Mouse (Mus musculus) cerebellum, adult 11-12 months (tissue): Measurements from ENCODE around the gene Syde2.
"Not testable (repeated sequence)": the region's sequence is repeated elsewhere in the genome, so short reads cannot be mapped to it uniquely, and the experiment has no call there.

Source experiments
- DNase-seq: peaks from one replicate; pipeline ENCODE4 v3.0.0; 2022

Gene Syde2

DNA sequence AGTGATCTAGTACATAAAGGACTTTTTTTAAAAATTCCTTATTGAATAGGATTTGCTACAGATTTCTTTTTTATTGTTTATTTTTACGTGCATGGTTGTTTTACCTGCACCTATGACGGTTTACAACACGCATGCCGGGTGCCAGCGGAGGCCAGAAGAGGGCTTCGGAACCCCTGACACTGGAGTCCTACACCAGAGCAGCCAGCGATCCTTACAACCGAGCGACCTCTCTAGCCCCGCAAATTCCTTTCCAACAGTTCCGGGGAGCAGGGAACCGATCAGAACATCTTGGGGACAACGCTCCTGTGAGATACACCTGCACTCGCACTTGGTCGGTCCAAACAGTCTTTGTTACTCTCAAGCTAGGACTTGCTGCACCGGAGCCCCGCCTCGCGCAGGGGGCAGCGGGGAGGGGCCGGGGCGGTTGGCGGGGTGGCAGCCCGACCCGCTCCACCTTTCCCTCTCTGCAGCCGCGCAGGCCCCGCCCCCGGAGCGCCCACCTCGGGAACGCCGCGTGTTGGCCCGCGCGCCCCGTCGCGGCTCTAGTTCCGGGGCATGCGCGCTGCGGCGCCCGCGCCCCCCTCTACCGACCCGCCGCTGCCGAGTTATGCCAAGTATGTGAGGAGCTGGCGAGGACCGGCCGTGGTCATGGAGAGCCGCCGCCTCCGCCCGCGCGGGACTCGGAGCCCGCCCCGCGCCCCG lies at the start of gene Syde2:
Gene Syde2, plus strand, starts transcription at position 603 of the 702 bp plus-strand sequence.
- DNase-seq, result peak; percentile 18

DNA sequence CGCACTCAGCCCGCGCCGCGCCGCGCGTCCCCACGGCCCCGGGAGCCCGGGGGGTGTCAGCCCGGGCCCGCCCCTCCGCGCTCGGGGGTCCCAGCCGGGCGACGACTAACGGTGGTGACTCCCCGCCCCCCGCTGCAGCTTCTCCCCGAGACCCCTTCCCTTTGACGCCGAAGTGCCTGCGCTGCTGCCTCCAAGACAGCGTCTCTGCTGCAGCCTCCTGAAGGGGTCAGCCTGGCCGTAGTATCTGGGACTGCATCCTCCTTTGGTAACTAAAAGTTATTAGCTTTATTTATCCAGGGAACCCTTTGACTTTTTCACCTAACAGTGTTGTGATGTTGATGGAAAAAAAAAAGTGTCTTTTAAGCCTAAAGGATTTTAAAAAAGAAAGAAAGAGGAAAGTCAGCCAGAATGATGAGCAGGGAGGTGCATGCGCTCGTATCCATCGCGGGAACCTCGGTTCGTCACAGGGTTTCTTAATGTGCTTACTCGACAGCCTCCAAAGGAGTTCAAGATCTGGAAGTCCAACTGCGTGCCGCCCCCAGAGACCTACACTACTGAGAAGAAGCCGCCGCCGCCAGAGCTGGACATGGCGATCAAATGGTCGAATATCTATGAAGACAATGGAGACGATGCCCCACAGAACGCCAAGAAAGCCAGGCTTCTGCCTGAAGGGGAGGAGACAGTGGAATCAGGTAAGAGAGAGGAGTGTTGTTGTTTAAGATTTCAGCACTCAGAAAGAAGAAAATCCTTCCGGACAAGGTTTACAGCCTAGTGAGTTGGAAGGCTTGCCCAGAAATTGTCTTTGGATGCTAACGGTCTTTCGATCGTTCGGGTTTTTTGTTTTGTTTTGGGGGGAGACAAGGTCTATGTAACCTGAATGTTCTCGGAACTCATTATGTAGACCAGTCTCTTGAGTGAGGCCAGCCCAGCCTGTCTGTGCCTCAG lies 49.0 kb upstream of the Syde2 start:
- DNase-seq, result peak; percentile 49

DNA sequence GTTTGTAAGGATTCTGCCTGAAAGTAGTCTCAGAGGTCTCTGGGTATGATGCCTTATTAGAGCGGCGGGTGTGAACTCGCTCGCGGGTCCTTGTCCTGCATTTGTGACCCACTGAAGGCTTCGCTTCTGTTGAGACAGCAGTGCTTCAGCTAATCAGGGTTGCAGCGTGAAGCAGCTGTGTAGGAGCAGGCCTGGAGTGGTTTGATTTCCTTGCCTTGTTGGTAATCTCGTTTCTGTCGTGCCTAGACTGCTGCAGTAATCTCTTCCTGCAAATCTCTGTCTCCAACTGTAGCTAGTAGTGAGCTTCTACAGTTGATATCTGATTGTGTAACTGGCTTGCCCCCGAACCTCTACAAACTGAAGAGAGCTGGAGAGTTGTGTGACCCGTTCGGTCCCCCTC lies 48.3 kb upstream of the Syde2 start:
- no peak for DNase-seq

DNA sequence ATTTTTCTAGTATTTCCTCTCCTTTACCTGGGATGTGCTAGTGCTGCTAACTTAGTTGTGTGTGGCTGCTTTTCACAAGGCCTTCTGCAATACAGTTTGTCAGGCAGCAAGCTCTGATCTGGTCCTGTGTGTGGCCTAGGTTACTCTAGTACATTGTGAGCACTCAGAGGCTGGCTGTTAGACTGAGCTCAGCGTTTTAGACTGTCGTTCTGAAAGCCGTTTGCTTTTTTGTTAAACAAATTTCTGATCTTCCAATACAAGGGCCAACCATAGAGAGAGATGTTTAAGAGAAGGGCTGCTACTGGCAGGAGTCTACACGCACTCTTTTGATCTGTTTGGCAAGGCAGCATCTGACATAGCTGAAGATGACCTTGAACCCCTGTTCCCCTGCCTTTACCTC lies 47.7 kb upstream of the Syde2 start:
- DNase-seq, result no peak

DNA sequence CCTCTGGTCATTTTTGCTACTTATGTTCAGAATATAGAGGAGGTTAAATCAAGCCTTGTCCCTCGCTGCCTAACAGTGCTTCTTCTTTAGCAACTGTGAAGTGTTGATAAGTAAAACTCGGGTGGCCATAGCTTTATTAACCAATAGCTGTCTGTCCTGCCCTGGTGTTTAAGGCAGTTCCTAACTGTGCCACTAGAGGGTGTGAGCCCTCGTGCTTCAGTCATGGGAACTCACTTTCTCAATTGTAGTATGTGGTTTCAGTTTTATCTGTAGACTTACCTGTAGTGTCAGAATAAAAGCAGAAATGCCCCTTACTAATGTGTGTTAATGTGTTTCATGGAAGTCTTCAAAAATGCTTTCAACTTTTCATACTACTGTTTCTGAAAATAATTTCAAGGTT lies 45.7 kb upstream of the Syde2 start:
- peak; percentile 25 for DNase-seq

DNA sequence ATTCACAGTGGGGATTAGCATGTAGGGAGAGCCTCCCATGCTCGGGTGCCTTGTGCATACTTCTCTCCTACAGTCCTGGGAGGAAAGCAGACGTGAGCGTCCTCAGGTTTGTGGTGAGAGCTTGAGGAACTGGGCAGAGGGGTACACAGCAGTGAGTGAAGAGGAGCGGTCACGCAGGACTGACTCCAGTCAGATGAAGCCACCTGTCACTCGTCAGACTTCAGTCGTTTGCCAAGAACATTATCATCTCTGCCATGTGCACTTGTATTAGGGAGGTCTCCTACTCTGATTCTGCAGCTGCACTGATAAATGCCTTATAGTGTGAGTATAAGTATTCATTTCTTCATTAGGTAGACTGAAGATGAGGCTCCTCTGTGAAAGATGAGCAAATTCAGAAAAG lies 43.3 kb upstream of the Syde2 start:
- no peak for DNase-seq

DNA sequence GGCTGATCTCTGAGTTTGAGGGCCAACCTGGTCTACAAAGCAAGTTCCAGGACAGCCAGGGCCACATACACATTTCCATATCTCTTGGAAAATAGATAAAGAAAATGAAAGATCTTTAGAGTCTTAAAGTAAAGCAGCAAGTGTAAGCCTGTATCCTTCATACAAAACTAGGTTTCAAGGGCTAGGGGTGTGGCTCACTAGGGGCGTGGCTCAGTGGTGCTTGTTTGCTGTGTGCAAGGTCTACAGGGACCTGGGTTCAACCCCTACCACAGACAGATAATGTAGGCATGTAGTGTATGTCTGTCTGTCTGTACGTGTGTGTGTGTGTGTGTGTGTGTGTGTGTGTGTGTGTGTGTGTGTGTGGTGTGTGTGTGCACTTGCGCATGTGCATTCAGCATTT lies 41.8 kb upstream of the Syde2 start:
- no peak for DNase-seq

DNA sequence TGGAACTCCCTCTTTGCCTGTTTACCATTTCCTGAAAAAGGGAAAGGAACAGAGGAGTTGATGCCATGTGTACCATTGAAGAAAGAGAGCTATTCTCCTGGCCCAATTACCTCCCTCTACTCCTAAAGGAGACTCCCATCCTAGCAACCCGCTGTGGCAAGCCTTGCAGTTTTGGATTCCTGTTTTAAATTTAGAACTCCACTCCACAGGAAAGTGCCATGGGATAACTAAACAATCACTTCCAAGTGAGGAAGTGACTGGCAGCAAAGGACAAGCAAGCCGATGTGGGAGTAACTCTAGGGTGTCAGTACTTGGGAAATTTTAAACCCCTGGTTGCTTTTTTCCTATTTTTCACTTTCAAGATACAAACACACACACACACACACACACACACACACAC lies 41.0 kb upstream of the Syde2 start:
- no peak for DNase-seq

DNA sequence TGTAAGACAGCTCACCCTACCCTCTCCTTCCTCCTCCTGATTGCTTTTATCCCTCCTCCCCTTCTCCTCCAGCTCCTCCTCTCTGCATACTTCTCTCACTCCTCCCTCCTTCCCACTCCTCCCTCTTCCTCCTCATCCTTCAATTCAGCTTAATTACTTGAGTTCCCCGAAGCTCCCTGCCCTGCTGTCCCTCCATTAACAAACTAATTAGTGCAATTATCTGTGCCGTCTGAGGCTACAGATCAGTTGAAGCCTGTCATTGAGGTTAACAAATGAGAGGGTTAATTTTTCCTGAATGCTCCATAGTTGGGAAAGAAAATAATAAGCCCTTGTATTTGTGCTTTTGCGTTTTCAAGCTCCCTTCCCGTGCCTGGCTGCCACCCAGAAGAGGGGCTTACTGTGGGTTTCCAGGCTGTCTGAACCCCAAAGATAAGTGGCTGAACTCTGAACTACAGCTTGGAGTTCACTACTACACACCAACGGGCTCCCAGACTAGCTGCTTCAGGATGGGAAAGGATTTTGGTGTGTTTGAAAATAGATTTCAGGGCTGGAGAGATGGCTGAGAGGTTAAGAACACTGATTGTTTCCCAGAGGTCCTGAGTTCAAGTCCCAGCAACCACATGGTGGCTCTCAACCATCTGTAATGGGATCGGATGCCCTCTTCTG lies 40.0 kb upstream of the Syde2 start:
- DNase-seq, result no peak

DNA sequence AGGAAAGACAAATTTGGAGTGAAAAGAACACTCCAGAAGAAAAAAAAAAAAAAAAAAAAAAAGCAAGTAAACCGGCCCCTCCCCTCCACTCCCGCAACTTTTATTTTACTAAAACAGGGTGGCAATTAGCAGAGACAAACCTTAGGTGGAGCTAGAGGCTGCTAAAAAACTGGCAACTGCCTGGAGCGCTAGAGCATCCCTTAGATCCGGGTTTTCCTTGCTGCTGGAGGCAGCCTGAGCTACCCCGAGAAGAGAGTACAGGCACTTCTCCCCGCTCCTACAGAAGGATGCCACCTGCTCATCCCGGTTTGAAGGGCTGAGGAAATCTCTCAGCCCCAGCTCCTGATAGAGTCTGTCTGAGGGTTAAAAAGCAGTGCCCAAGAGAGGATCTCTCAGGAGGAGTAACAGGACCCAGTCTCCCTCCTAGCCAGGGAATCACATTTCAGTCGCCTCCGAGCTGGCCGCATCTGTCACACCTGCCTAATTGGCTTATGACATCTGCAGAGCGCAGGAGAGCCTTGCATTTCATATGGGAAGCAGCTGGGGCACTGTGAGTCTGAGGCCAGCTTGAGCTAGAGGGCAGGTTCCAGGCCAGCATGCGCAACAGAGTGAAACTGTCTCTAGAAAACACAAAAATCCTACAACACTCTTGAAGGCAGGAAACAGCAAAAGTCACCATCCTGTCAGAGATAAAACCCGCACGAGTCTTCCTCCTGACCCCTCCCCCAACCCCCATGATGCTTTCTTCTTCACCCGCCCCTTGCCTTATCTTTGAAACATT lies 37.4 kb upstream of the Syde2 start:
- no peak for DNase-seq

DNA sequence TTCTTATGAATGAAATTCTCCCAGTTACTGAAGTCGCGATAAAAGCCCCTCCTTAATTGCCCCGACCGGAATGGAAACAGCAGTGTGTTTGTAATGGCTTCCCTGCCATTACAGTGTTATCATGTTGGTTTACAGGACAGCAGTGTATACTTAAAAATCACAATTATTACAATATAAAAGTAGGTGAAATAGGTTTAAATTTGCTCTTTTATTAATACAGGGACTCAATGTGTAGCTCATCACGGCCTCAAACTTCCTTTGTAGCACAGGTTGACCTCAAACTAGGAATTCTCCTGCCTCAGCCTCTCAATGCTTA lies 36.9 kb upstream of the Syde2 start:
- DNase-seq, result no peak

DNA sequence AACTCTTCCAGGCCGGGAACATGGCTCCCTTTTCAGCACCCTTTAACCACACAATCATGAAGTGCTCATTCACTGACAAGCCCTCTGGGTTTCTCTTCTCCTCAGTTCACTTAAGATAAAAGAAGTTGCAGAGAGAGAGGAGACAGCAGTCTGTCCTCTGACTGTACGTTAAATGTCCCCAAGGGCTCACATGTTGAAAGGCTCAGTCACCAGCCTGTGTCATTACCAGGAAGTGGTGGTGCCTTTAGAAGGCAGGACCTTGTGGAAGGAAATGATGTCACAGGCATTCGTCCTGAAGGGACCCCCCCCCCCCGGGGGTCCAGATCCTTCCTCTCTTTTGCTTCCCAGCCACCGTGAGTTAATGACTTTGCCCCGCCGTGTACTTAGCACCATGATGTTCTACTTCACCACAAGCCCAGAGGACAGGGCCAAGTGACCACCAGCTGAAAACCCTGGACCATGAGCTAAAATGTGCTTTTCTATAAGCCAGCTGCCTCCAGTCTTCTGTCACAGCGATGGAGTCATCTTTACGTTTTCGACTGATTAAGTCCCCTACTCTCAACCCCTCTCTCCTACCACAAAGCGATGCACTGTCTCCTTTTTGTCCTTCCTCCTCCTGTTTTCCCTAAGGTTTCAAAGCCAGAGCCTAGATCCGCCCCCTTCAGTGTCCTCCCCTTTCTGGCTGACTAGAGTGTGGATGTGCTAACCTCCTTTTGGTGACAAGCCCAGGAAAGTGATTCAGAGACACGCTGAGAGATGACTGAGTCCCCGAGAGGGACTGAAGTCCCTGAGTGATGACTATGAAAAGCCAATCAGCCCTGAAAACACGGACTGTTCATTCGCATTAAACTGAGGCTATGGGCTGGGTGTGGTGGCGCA lies 36.1 kb upstream of the Syde2 start:
- DNase-seq, result no peak

DNA sequence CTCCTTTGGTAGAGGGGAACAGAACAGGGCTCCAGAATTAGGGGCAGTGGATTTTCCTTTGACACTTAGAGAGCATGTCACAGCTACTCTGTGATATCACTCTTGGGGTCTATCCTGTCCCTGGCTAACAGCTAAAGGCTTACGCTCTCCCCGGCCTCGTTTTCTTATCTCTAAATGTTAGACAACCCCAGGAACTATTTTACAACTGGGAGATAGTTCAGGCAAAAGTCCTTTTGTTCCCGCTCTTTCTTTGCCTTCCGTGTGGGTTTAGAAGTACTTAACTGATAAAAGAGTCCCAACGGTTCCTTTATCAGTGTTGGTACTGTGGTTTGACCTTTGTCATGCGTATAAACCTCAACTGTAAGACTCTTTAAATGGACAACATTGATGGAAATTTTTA lies 34.7 kb upstream of the Syde2 start:
- no peak for DNase-seq

DNA sequence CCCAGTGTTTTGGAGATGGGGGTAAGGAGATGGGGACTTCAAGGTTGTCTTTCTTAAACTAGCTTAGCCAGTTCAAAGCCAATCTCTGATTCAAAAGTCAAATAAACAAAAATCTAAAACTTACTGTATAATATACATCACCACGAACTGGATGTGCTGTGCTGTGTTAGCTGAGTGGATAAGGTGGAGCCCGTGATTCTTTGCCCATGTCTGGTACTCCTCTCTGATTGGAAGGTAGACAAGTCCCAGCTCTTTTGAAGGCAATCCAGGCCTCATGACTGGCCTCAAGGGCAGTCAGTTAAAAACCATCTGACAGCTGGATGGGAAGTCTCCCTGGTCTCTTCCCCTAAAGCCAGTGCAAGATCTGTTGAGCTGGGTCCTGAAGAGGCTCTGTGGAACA lies 34.3 kb upstream of the Syde2 start:
- DNase-seq, result no peak

DNA sequence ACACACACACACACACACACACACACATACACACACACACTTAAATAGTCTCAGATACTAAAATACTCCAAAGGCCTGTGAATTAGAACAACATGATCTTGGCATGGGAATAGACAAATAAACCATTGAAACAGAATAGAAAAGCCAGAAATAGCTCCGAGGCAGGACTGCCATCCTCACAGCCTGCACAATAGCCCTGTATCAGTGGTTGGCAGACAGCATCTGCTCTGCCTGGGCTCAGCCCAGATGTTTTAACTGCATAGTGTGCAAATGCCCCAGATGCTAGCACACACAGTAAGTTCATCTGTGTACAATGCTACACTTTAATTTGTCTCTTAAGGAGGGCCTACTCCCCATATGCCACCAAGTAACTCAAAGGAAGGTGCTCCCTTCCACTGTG lies 27.8 kb upstream of the Syde2 start:
- DNase-seq, result no peak

DNA sequence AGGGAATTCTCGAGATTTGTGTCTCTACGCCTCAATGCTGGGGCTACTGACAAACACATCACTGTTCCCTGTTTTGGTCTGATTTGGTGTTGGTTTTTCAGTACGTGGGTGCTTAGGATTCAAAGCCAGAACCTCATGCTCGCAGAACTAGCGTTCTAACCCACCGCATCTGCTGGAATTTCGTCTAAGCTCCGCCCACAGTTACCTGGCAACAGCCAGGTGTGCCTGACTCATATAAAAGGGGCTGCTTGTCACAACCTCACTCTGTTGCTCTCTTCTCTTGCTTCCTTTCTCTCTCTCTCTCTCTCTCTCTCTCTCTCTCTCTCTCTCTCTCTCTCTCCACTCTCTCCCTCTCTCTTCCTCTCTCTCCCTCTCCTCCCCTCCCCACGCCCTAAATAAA lies 25.3 kb upstream of the Syde2 start:
- DNase-seq, result no peak

DNA sequence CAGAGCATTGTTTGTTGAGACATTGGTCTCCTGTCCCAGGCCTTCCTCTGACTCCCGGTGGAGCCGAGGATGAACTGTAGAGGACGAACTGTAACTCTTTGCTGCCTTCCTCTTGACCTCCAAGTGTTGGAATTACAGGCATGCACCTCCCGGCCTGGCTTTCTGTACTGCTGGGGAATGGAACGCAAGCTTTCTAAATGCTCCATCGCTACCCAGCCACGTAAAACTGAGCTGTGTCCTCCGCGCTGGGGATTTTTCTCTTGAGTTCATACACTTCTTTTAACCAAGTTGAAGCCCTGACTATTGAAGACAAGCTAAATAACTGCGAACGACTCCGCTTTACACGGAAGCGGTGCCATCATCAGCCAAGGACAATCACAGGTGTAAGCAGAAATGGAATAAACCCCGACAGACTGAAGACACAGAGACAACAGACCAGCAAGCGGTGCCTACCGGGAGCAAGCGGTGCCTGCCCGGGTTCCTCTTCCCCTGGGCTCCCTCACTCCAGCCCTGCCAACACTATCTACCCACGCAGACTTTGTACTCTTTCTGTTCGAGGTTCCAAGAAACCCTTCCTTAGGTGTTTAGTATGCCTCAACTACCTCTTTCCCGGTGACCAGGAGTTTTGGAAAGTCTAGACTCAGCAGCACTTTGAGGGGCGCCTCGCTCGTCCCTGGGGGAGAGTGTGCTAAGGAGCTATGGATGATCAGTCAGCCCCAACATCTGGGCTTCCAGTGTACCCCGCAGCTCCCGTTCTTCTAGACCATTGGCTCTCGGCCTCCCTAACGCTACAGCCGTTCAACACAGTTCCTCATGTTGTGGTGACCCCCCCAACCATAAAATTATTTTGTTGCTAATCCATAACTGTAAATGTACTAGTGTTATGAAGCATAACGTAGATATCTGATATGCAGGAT lies 24.3 kb upstream of the Syde2 start:
- DNase-seq, result no peak

DNA sequence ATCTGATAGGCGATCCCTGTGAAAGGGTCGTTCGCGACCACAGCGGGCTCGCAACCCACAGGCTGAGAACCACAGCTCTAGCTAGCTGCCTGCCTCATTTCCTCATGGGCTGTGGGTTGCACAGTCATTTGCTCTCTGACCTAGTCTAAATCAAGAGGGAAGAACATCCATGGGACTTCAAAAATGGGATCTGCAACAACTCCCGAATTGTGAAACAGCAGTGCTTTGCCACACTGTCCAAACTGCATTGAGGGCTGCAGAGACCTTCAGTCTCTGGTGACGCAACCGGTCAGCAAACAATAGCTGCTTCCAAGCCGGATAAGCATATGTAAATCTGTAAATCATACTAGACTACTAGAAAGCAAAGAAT lies 23.7 kb upstream of the Syde2 start:
- no peak for DNase-seq

DNA sequence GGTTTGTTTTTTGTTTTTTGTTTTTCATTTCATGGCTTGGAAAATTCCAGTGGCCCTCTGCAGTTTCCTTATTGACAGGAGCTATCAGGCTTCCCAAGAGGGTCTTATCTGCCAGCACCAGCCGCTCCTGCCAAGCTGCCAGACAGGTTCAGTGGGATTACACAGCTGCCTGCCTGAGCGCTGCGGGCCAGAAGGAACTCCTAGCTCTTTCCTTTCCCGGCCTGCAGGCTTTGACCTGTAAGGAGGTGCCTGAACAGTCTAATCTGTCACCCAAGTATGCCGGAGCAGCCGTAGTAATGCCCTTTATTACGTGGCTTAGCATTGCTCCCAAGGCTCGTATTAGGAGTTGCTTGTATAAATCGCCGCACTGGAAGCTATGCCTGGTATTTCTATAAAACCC lies 23.2 kb upstream of the Syde2 start:
- DNase-seq, result no peak

DNA sequence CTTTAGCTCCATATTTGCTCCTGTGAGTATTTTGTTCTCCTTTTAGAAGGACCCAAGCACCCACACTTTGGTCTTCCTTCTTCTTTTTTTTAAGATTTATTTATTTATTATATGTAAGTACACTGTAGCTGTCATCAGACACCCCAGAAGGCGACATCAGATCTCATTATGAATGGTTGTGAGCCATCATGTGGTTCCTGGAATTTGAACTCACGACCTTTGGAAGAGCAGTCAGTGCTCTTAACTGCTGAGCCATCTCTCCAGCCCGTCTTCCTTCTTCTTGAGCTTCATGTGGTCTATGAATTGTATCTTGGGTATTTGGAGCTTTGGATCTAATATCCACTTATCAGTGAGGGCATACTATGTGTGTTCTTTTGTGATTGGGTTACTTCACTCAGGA lies 22.1 kb upstream of the Syde2 start:
- DNase-seq, result not testable (repeated sequence)

DNA sequence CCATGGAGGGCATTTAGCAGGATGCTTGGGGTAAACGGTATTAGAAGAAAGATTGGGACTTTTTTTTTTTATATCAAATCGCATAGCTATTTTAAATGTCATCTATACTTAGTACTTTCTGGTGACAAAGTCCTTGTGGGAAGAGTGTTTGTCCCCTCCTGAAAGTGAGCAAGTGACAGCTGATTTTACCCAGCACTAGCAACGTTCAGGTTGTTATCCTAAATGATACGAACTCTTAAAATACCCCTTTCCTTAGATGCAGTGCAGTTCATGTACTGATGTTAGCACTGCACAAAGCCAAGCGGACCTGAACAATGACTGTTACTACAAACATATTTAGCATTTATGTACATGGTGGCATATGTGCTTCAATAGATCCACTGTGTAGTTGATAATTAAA lies 20.9 kb upstream of the Syde2 start:
- DNase-seq, result no peak
